Mouse (Mus musculus) C2C12 (cell line): ENCODE measurements around the gene A930018P22Rik. TPM values are rescaled to one million over a fixed set of nuclear protein-coding genes. Genes with fewer than 3 reads are reported as not detected.
"Not testable (repeated sequence)": the region's sequence is repeated elsewhere in the genome, so short reads cannot be mapped to it uniquely, and the experiment has no call there.

Experiments used
- H3K27me3 ChIP-seq: one replicate; pipeline ENCODE4 v1.6.1; 2011; ENCODE audit not compliant: control insufficient read depth, insufficient read depth, insufficient read length
- H3K36me3 ChIP-seq: one replicate; pipeline ENCODE4 v1.6.1; 2011; ENCODE audit not compliant: control insufficient read depth, insufficient read depth
- H3K4me3 ChIP-seq: one replicate; pipeline ENCODE4 v1.5.1; 2011; ENCODE audit warnings: mild to moderate bottlenecking, control low read depth; ENCODE audit not compliant: poor library complexity, insufficient read depth, severe bottlenecking
- H3K79me2 ChIP-seq: one replicate; pipeline ENCODE4 v1.6.1; 2011; ENCODE audit not compliant: control insufficient read depth, insufficient read depth
- H3K79me3 ChIP-seq: one replicate; pipeline ENCODE4 v1.6.1; 2011; ENCODE audit warnings: low read depth, control low read depth
- H3ac ChIP-seq: one replicate; pipeline ENCODE3; 2011; ENCODE audit warnings: low read depth; ENCODE audit not compliant: control insufficient read depth, insufficient read length
- CEBPB ChIP-seq: IDR thresholded peaks from one replicate; pipeline ENCODE4 v1.6.1; 2011; ENCODE audit warnings: low read depth, mild to moderate bottlenecking, control low read depth, moderate library complexity
- CTCF ChIP-seq: IDR thresholded peaks from one replicate; pipeline ENCODE4 v1.5.1; 2011; ENCODE audit not compliant: control insufficient read depth, insufficient read depth, insufficient read length
- FOSL1 ChIP-seq: IDR thresholded peaks from one replicate; pipeline ENCODE4 v1.8.0; 2011; ENCODE audit warnings: mild to moderate bottlenecking, low read length; ENCODE audit not compliant: poor library complexity, insufficient read depth, severe bottlenecking
- MAX ChIP-seq: IDR thresholded peaks from one replicate; pipeline ENCODE4 v1.6.1; 2011; ENCODE audit warnings: mild to moderate bottlenecking, control low read depth
- MYOD1 ChIP-seq: IDR thresholded peaks from one replicate; pipeline ENCODE4 v1.6.1; 2011; ENCODE audit warnings: low read depth; ENCODE audit not compliant: control insufficient read depth, insufficient read length
- MYOG ChIP-seq: IDR thresholded peaks from one replicate; pipeline ENCODE4 v1.6.1; 2011; ENCODE audit not compliant: control insufficient read depth, insufficient read length; ENCODE audit errors: extremely low read depth
- USF1 ChIP-seq: IDR thresholded peaks from one replicate; pipeline ENCODE4 v1.6.1; 2011; ENCODE audit warnings: low read depth, mild to moderate bottlenecking, control low read depth, moderate library complexity
- polyA plus RNA-seq: library from polyadenylated mRNA; unstranded; fragments of >200 nt; fragmentation: generic; extraction: Trizol; gene quantifications from one replicate; pipeline ENCODE4 v1.2.1, GENCODE M21; 2012; ENCODE audit warnings: missing spikeins

A930018P22Rik gene
- polyA plus RNA-seq, 1 experiment = 0.13 TPM

- no peaks in the 10 kb centered on the region for H3K79me2 ChIP-seq
- H3K36me3 ChIP-seq = no peaks in the 10 kb centered on the region
- peak within 1 kb of the TSS; percentile 18 for H3K4me3 ChIP-seq
- H3K79me3 ChIP-seq = no peaks in the 10 kb centered on the region
- H3ac ChIP-seq = peak within 1 kb of the TSS; percentile 30
- TF ChIP-seq MAX (no peak), USF1 (no peak), FOSL1 (no peak), CTCF (no peak), CEBPB (no peak), MYOG (no peak)
- H3K27me3 ChIP-seq = peaks cover 7% of the 10 kb centered on the region
Observed at GRCm38 (mm10) chr2:104095741-104096213, 26.8 kb upstream of the A930018P22Rik start, which contains the start of gene Cd59a. Gene Cd59a (plus strand): TSS chr2:104095801.

- no peaks in the 10 kb centered on the region for H3K79me2 ChIP-seq
- TF ChIP-seq CEBPB (no peak), FOSL1 (no peak), MYOG (no peak), MAX (no peak), USF1 (no peak)
- H3ac ChIP-seq = no peak overlapping the region
- H3K36me3 ChIP-seq = no peaks in the 10 kb centered on the region
- no peak overlapping the region for H3K4me3 ChIP-seq
- no peaks in the 10 kb centered on the region for H3K79me3 ChIP-seq
- H3K27me3 ChIP-seq = peaks cover 7% of the 10 kb centered on the region
Observed at GRCm38 (mm10) chr2:104096256-104096655, 26.3 kb upstream of the A930018P22Rik start.

GRCm38 (mm10) chr2:104096796-104097195 lies 25.8 kb upstream of the A930018P22Rik start:
- H3K4me3 ChIP-seq, H3K79me3 ChIP-seq, H3K36me3 ChIP-seq, H3K27me3 ChIP-seq, H3K79me2 ChIP-seq, H3ac ChIP-seq: not testable (repeated sequence)

- H3K79me2 ChIP-seq, H3K36me3 ChIP-seq, H3ac ChIP-seq, H3K79me3 ChIP-seq, H3K27me3 ChIP-seq, H3K4me3 ChIP-seq: not testable (repeated sequence)
Observed at GRCm38 (mm10) chr2:104097396-104097795, 25.2 kb upstream of the A930018P22Rik start.

- Histone ChIP-seq H3K27me3 (no peaks in the 10 kb centered on the region), H3ac (no peak overlapping the region), H3K36me3 (no peaks in the 10 kb centered on the region), H3K4me3 (no peak overlapping the region), H3K79me3 (no peaks in the 10 kb centered on the region), H3K79me2 (no peaks in the 10 kb centered on the region)
- TF ChIP-seq MYOD1 (no peak), CEBPB (no peak), CTCF (no peak), USF1 (no peak), MAX (no peak), MYOG (no peak), FOSL1 (no peak)
Observed at GRCm38 (mm10) chr2:104098529-104099230, 23.9 kb upstream of the A930018P22Rik start.

GRCm38 (mm10) chr2:104099231-104099585 lies 23.4 kb upstream of the A930018P22Rik start:
- H3K27me3 ChIP-seq = no peaks in the 10 kb centered on the region
- no peaks in the 10 kb centered on the region for H3K79me3 ChIP-seq
- H3K4me3 ChIP-seq = no peak overlapping the region
- TF ChIP-seq MYOG (no peak), MYOD1 (no peak), USF1 (no peak), CEBPB (no peak), CTCF (no peak), FOSL1 (no peak), MAX (no peak)
- H3K36me3 ChIP-seq = no peaks in the 10 kb centered on the region
- H3ac ChIP-seq = no peak overlapping the region
- H3K79me2 ChIP-seq = no peaks in the 10 kb centered on the region
